Mouse (Mus musculus): ENCODE results near the gene 1700042G07Rik. TPM values are rescaled to one million over a fixed set of nuclear protein-coding genes. Genes with fewer than 3 reads are reported as not detected.
A peak's percentile ranks its signal among the peaks of the same experiment; 100 is the strongest.

The 1700042G07Rik gene
- polyA plus RNA-seq, 1 experiment from 2014 or later = not detected

DNA sequence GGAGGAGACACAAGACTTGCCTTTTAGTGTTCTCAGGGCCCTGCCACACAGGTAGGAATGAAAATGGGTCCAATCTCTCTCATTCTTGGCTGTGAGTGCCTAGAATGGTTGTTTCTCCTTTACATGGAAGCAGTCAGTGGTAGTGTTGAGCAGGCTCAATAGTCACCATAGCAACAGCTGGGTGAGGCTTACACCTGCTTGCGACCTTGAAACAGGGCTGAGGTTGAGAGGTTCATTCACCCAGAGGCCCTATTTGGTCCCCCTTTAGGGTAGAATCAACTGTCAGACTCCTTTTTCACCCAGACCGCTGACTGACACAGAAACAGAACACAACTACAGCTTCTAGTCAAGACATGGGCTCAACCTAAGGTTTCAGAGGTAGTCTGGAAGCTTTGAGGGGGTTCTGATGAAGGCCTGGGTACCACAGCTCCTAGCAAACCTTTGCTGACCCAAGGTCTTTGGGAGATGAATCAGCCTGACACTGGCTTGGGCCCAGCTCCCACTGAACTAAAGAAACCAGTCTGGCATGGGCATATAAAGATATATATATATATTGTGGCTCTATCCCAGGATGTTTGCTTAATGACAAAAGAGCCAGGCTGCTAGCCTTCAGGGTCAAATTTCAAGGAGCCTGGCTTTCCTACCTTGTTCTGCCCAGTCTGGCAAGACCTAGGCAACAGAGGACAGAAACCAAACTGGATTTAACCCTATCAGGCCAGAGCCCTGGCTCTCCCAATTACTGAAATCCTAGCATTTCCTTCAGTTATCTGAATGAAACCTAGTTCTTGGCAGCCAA, 8.2 kb upstream of the 1700042G07Rik start:
- Histone ChIP-seq H3K9me3 (no peaks in the 10 kb centered on the region), H3K4me3 (no peak overlapping the region), H3K27ac (replicated peaks) (0 out of 2 replicates have a peak overlapping the region, but pooled peaks have one; percentile 1), H3K27me3 (replicated peaks) (no peaks in the 10 kb centered on the region), H3K9ac (no peak overlapping the region), H3K4me2 (no peak overlapping the region), H3K36me3 (peaks cover 15% of the 10 kb centered on the region), H3K4me1 (peaks cover 33% of the 10 kb centered on the region)
- 83% methylated on average over 2 of the region's 2 CpGs for WGBS
- no peak for ATAC-seq (ENCODE audit: extremely low read depth, insufficient number of reproducible peaks, low FRiP score, low TSS enrichment)

- WGBS = 70% methylated on average over 8 of the region's 8 CpGs
- no peaks in the 10 kb centered on the region for H3K9me3 ChIP-seq
- H3K27me3 ChIP-seq (replicated peaks) = no peaks in the 10 kb centered on the region
- peaks cover 6% of the 10 kb centered on the region; the same call in 1 of the 2 replicates for H3K36me3 ChIP-seq
- H3K4me3 ChIP-seq = no peak overlapping the region
- no peak overlapping the region for H3K27ac ChIP-seq (replicated peaks)
- peaks cover 24% of the 10 kb centered on the region for H3K4me1 ChIP-seq
- H3K4me2 ChIP-seq = no peak overlapping the region
- H3K9ac ChIP-seq = no peak overlapping the region
- no peak for ATAC-seq (ENCODE audit: extremely low read depth, insufficient number of reproducible peaks, low FRiP score, low TSS enrichment)
These were observed 7.3 kb upstream of the 1700042G07Rik start for GRCm38 (mm10) chr4:116165708-116166407.

DNA sequence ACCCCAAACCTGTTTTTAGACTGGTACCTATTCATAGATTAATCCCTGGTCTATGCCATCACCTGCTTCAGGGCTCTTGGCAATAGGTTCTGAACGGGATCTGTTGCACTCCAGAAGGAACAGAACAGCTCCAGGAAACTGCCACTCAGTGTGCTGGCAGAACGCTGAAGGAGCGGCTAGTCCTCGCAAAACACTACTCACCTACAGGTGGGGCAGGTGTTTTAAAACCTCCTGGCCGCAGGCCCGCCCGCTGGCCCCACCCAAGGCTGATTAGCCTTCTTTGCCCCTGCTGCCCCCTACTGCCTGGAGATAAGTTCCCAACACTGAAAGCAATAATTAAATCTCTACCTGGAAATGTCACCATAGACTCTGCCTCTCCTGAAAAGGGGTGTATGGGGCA, 5.8 kb upstream of the 1700042G07Rik start, which contains the start of gene Tspan1:
Gene Tspan1 (minus strand): TSS at position 198 of the 400 bp plus-strand sequence.
- 25% methylated on average over 7 of the region's 7 CpGs for WGBS

GRCm38 (mm10) chr4:116168617-116169352, 4.4 kb upstream of the 1700042G07Rik start:
- WGBS = 72% methylated on average over 7 of the region's 8 CpGs
- Histone ChIP-seq H3K27me3 (replicated peaks) (no peaks in the 10 kb centered on the region), H3K9ac (0 out of 2 replicates have a peak overlapping the region, but pooled peaks have one; percentile 28), H3K4me3 (no peak overlapping the region), H3K9me3 (no peaks in the 10 kb centered on the region), H3K4me2 (no peak overlapping the region), H3K36me3 (no peaks in the 10 kb centered on the region), H3K4me1 (peaks cover 12% of the 10 kb centered on the region; the same call in 1 of the 2 replicates), H3K27ac (replicated peaks) (no peak overlapping the region)
- ATAC-seq (ENCODE audit: extremely low read depth, insufficient number of reproducible peaks, low FRiP score, low TSS enrichment) = no peak

More for the DNA sequence above, 5.8 kb upstream of the 1700042G07Rik start, which contains the start of gene Tspan1:
- H3K4me1 ChIP-seq = peaks cover 14% of the 10 kb centered on the region; the same call in 1 of the 2 replicates
- H3K9me3 ChIP-seq = no peaks in the 10 kb centered on the region
- H3K4me2 ChIP-seq = no peak within 1 kb of the TSS
- no peak within 1 kb of the TSS for H3K4me3 ChIP-seq
- no peaks in the 10 kb centered on the region for H3K36me3 ChIP-seq
- ATAC-seq (ENCODE audit: extremely low read depth, insufficient number of reproducible peaks, low FRiP score, low TSS enrichment) = no peak
- no peak within 1 kb of the TSS for H3K27ac ChIP-seq (replicated peaks)
- no peaks in the 10 kb centered on the region for H3K27me3 ChIP-seq (replicated peaks)
- H3K9ac ChIP-seq = no peak within 1 kb of the TSS

DNA sequence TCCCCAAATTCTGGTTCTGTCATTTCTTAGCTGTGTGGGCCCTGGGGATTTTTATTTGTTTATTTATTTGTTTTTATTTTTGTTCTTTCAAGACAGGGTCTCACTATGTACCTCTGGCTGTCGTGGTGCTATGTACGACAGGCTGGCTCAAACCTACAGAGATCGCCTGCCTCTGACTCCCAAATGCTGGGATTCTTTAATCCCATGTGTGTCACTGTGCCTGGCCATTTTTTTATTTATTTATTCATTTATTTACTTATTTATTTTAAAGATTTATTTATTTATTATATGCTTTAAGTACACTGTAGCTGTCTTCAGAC, 3.9 kb upstream of the 1700042G07Rik start:
- Histone ChIP-seq H3K27me3 (replicated peaks) (no peaks in the 10 kb centered on the region), H3K4me1 (peaks cover 17% of the 10 kb centered on the region), H3K9me3 (no peaks in the 10 kb centered on the region), H3K4me3 (no peak overlapping the region), H3K36me3 (no peaks in the 10 kb centered on the region), H3K4me2 (no peak overlapping the region), H3K9ac (no peak overlapping the region), H3K27ac (replicated peaks) (no peak overlapping the region)
- no peak for ATAC-seq (ENCODE audit: extremely low read depth, insufficient number of reproducible peaks, low FRiP score, low TSS enrichment)
- 68% methylated on average over 3 of the region's 3 CpGs for WGBS

- Histone ChIP-seq H3K27ac (replicated peaks) (peak overlapping the region; percentile 89), H3K9me3 (no peaks in the 10 kb centered on the region), H3K4me1 (peaks cover 46% of the 10 kb centered on the region), H3K9ac (no peak overlapping the region), H3K36me3 (no peaks in the 10 kb centered on the region), H3K4me3 (no peak overlapping the region), H3K4me2 (no peak overlapping the region), H3K27me3 (replicated peaks) (no peaks in the 10 kb centered on the region)
- 82% methylated on average over 4 of the region's 4 CpGs for WGBS
- no peak for ATAC-seq (ENCODE audit: extremely low read depth, insufficient number of reproducible peaks, low FRiP score, low TSS enrichment)
These were observed 580 bp downstream of the 1700042G07Rik start for GRCm38 (mm10) chr4:116173752-116174151.

DNA sequence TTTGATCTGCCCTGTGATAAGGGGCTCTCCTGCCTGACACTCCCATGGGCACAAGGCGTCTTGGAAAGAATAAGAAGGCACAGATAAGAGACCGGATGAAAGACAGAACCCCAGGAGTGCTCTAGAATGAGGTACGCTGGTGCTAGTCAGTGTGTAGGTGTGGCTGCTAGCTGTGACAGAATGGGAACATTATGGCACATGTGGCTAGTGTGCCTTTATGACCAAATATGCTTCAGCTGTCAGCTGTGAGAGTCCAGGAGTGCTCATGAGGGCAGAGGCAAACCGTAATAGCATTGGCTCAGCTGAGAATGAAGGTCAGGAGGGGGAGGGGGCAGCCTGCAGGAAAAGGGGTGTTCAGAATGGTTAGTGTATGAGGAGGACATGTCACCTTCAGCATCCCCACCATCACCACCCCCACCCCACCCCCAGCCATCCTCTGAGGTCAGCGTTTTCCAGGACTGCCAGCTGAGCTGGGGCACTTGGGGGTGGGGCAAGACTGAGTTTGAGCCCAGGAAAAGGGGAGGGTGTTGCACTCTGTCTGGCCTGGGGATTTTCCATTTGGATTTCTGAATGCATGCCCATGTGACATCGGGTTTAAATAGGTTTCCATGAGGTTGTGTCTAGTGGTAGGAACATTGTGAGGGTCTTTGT, 1.4 kb downstream of the 1700042G07Rik start:
- ATAC-seq (ENCODE audit: extremely low read depth, insufficient number of reproducible peaks, low FRiP score, low TSS enrichment) = peak; percentile 23; the same call in 1 of the 2 replicates
- Histone ChIP-seq H3K36me3 (no peaks in the 10 kb centered on the region), H3K9me3 (no peaks in the 10 kb centered on the region), H3K4me1 (peaks cover 46% of the 10 kb centered on the region), H3K27ac (replicated peaks) (peak overlapping the region; percentile 89), H3K4me3 (no peak overlapping the region), H3K4me2 (peak overlapping the region; percentile 11; the same call in 1 of the 2 replicates), H3K9ac (peak overlapping the region; percentile 52; the same call in 1 of the 2 replicates), H3K27me3 (replicated peaks) (no peaks in the 10 kb centered on the region)
- WGBS = 18% methylated on average over 6 of the region's 6 CpGs

DNA sequence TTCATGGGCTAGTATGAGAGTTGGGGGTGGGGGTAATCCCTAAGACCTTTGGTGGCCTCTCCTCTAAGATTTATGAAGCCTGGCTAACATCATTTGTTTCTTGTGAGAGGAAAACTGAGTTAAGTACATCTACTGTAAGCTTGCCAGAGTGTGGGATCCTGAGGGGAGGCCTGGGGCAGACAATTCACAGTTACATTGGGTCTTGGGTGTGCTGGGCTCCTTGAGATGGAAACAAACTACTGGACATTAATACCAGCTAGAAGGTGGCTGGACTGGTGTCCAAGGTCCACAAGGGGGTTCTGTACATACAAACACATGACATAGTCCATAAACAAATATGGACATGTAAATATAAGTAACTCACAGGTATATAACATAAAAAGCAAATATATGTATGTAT, 2.0 kb downstream of the 1700042G07Rik start:
- Histone ChIP-seq H3K9ac (peak overlapping the region; percentile 52; the same call in 1 of the 2 replicates), H3K27ac (replicated peaks) (peak overlapping the region; percentile 89), H3K27me3 (replicated peaks) (no peaks in the 10 kb centered on the region), H3K4me2 (peak overlapping the region; percentile 61), H3K36me3 (no peaks in the 10 kb centered on the region), H3K4me1 (peaks cover 46% of the 10 kb centered on the region), H3K4me3 (no peak overlapping the region), H3K9me3 (no peaks in the 10 kb centered on the region)
- no peak for ATAC-seq (ENCODE audit: extremely low read depth, insufficient number of reproducible peaks, low FRiP score, low TSS enrichment)

DNA sequence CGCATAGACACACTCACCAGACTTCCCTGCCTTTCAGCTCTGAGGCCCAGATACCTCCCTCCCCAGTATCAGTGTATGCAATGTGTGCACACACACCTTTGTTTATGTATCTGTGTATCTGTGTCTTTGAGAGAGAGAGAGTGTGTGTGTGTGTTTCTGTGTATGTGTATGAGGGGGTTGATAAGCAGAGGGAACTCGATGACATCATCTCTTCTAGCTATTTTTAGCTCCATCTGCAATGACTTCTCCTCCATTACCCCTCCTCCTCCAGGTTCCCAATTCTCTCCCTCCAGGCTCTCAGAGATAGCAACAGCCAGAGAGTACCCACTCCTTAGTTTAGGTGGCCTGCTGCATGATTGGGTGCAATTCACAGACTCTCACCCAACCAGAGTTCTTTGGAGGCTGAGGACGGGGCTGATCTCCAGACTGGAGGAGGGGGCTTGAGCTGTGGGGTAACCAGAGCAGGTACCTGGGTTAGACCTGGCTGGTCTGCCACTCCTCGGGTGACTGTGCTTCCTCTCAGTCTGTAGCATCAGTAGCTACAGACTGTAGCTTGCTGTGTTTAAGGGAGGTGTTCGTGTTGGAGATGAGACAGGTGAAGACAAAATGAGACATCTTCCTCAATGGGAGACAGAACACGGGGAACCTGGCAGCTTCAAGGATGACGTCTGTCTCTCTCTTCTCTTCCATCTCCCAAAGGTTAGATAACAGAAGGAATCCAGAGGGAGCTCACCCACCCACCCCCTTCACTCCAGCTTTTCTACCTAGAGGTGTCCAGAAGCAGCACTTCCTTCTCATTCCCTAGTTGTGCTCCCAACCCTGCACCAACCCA, 2.8 kb downstream of the 1700042G07Rik start:
- peak overlapping the region; percentile 61 for H3K4me2 ChIP-seq
- peak overlapping the region; percentile 21 for H3K4me3 ChIP-seq
- 30% methylated on average over 7 of the region's 7 CpGs for WGBS
- peak overlapping the region; percentile 89 for H3K27ac ChIP-seq (replicated peaks)
- peak overlapping the region; percentile 70 for H3K9ac ChIP-seq
- H3K9me3 ChIP-seq = no peaks in the 10 kb centered on the region
- H3K4me1 ChIP-seq = peaks cover 46% of the 10 kb centered on the region
- H3K36me3 ChIP-seq = no peaks in the 10 kb centered on the region
- no peaks in the 10 kb centered on the region for H3K27me3 ChIP-seq (replicated peaks)
- peak; percentile 19; the same call in 1 of the 2 replicates for ATAC-seq (ENCODE audit: extremely low read depth, insufficient number of reproducible peaks, low FRiP score, low TSS enrichment)

DNA sequence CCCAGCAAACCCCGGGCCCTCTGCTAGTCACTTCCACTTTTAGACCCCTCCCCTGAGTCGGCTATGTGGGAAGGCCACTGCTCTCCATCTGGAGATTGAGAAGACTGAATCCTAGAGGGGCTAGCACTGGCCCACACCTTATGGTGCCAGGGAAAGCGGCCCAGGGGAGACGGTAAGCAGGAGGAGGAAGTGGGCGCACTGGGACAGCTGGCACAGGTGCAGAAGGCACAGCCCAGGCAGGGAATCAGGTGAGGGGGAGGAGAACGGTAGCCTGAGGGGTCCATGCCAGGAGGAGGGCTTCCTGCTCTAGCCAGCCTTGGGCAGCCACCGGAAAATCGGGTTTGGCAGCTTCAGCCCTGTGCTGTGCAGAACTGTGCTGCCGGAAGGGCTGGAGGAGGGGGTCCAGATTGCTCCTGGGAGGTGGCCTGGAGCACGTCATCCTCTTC, 3.4 kb downstream of the 1700042G07Rik start:
- H3K4me2 ChIP-seq = peak overlapping the region; percentile 61
- peak; percentile 48; the same call in 1 of the 2 replicates for ATAC-seq (ENCODE audit: extremely low read depth, insufficient number of reproducible peaks, low FRiP score, low TSS enrichment)
- H3K9ac ChIP-seq = peak overlapping the region; percentile 70
- no peaks in the 10 kb centered on the region for H3K36me3 ChIP-seq
- H3K27me3 ChIP-seq (replicated peaks) = no peaks in the 10 kb centered on the region
- H3K9me3 ChIP-seq = no peaks in the 10 kb centered on the region
- peaks cover 46% of the 10 kb centered on the region for H3K4me1 ChIP-seq
- 19% methylated on average over 10 of the region's 10 CpGs for WGBS
- H3K4me3 ChIP-seq = peak overlapping the region; percentile 21
- H3K27ac ChIP-seq (replicated peaks) = peak overlapping the region; percentile 89
